18 mouse cellular contexts compared by ENCODE assay signal in genomic region chr3:46054792-46055191, GRCm38 (mm10).
"Had no signal": no experiment of that assay in that cellular context is flagged by ENCODE, and none has a peak within 500 bp of the region (broad histone marks: within the 10 kb centered on the region; RNA-seq: fewer than 3 reads in every experiment).

No protein-coding gene starts in this region.

- H3K4me1 ChIP-seq: kidney, embryonic 15.5 days; limb, embryonic 12.5 days; limb, embryonic 15.5 days had no signal

- H3K9ac ChIP-seq: kidney, embryonic 15.5 days; limb, embryonic 12.5 days; limb, embryonic 15.5 days; liver, embryonic 14.5 days; liver, postnatal 0 days; lung, embryonic 14.5 days had no signal

- H3K36me3 ChIP-seq: kidney, embryonic 15.5 days; limb, embryonic 12.5 days; limb, embryonic 15.5 days had no signal

- DNase-seq: kidney, adult 8-10 months; kidney, postnatal 10 days; kidney, postnatal 36 days; layer of hippocampus, postnatal 36 days; liver, postnatal 0 days; lung, embryonic 14.5 days; lung, postnatal 36 days; midbrain, embryonic 14.5 days; thymus, postnatal 25 days had no signal

- H3K27me3 ChIP-seq: kidney, embryonic 15.5 days; limb, embryonic 12.5 days; limb, embryonic 15.5 days had no signal

- H3K4me2 ChIP-seq: kidney, embryonic 15.5 days; limb, embryonic 12.5 days; limb, embryonic 15.5 days; liver, embryonic 11.5 days; lung, embryonic 14.5 days; midbrain, embryonic 11.5 days had no signal

- ATAC-seq: liver, postnatal 0 days; lung, postnatal 0 days had no signal

- H3K9me3 ChIP-seq: kidney, embryonic 15.5 days; limb, embryonic 12.5 days; limb, embryonic 15.5 days had no signal

- H3K27ac ChIP-seq: kidney, embryonic 15.5 days; limb, embryonic 12.5 days; limb, embryonic 15.5 days; liver, embryonic 14.5 days; stomach, postnatal 0 days had no signal

- H3K4me3 ChIP-seq: kidney, embryonic 15.5 days; left cerebral cortex, adult 2 months; limb, embryonic 12.5 days; limb, embryonic 15.5 days had no signal
